Mouse (Mus musculus) lung, embryonic 16.5 days (tissue): ENCODE measurements at regions not wholly inside any gene's neighbourhood (a gene's known extent, or its start where the extent isn't known, plus 50 kb on each side); places are given as distances from the start of the nearest gene placed in this dataset.

Experiments
- ATAC-seq: fragments of 200-750 bp; cut with Nextera tagmentation; 2 replicates; pipeline ENCODE4 v1.8.0; 2017; ENCODE audit warnings: low read depth, mild to moderate bottlenecking, moderate library complexity
- H3K27ac ChIP-seq: fragments of 300-500 bp; sonication (generic); 2 replicates; pipeline ENCODE4 v1.5.1; 2014; ENCODE audit warnings: mild to moderate bottlenecking, control low read depth, low read length
- H3K27me3 ChIP-seq: fragments of 300-500 bp; sonication (generic); 2 replicates; pipeline ENCODE4 v1.6.1; 2014; ENCODE audit warnings: low read depth, low read length, mixed read lengths; ENCODE audit not compliant: control insufficient read depth, insufficient read depth
- H3K36me3 ChIP-seq: fragments of 300-500 bp; sonication (generic); 2 replicates; pipeline ENCODE4 v1.6.1; 2014; ENCODE audit warnings: low read length; ENCODE audit not compliant: control insufficient read depth, insufficient read depth
- H3K4me1 ChIP-seq: fragments of 300-500 bp; sonication (generic); replicated peaks from 2 replicates; pipeline ENCODE4 v1.6.1; 2014; ENCODE audit warnings: low read length, mixed read lengths; ENCODE audit not compliant: control insufficient read depth, insufficient read depth
- H3K4me2 ChIP-seq: fragments of 300-500 bp; sonication (generic); 2 replicates; pipeline ENCODE4 v1.6.1; 2014; ENCODE audit warnings: low read depth, low read length, control low read depth
- H3K4me3 ChIP-seq: fragments of 300-500 bp; sonication (generic); 2 replicates; pipeline ENCODE4 v1.5.1; 2014; ENCODE audit warnings: mild to moderate bottlenecking, low read length, control low read depth
- H3K9ac ChIP-seq: fragments of 300-500 bp; sonication (generic); 2 replicates; pipeline ENCODE4 v1.6.1; 2014; ENCODE audit warnings: low read length, control low read depth
- H3K9me3 ChIP-seq: fragments of 300-500 bp; sonication (generic); 2 replicates; pipeline ENCODE4 v1.6.1; 2016; ENCODE audit warnings: low read length; ENCODE audit not compliant: control insufficient read depth
- WGBS: fragments of 180-500 bp; shearing (Covaris S2); extraction: QIAGEN DNeasy Blood & Tissue Kit; methylation state at CpG from one replicate; pipeline ENCODE4 v1.1.7; 2014; 5-methylcytosine and 5-hydroxymethylcytosine counted together

GRCm38 (mm10) chr2:161362325-161362724 is 253.4 kb upstream of the Chd6 start:
- ATAC-seq, result peak; percentile 51
- no peaks in the 10 kb centered on the region for H3K27me3 ChIP-seq
- H3K9ac ChIP-seq, result no peak overlapping the region
- no peak overlapping the region for H3K4me2 ChIP-seq
- H3K36me3 ChIP-seq, result no peaks in the 10 kb centered on the region
- no peak overlapping the region for H3K4me3 ChIP-seq
- H3K4me1 ChIP-seq, result no peaks in the 10 kb centered on the region
- WGBS, result 46% methylated on average over 3 of the region's 3 CpGs
- H3K9me3 ChIP-seq, result no peaks in the 10 kb centered on the region
- H3K27ac ChIP-seq, result no peak overlapping the region

DNA sequence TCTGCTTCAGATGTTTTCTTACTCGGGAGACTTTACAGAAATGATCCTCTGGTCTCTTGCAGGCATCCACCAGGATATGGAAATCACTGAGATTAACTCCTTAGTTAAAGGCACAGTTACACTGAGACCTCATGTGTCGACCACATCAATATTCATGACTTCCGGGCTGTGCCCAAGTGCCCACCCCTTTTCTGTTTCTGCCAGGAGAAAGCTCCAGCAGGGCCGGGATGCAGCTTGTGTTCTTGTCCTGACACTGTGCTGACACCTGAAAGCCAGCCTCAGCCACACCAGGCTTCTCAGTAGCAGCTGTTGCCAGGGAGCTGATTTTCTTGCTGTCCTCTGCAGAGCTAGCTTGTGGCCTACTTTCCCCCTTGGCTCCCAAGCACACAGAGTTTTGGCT is 240.2 kb upstream of the Chd6 start:
- no peak for ATAC-seq
- no peak overlapping the region for H3K9ac ChIP-seq
- no peak overlapping the region for H3K4me2 ChIP-seq
- WGBS, result 38% methylated on average over 4 of the region's 4 CpGs
- H3K4me1 ChIP-seq, result no peaks in the 10 kb centered on the region
- no peaks in the 10 kb centered on the region for H3K27me3 ChIP-seq
- H3K36me3 ChIP-seq, result no peaks in the 10 kb centered on the region
- H3K27ac ChIP-seq, result no peak overlapping the region
- H3K9me3 ChIP-seq, result no peaks in the 10 kb centered on the region
- no peak overlapping the region for H3K4me3 ChIP-seq

GRCm38 (mm10) chr2:161344018-161344417 is 235.1 kb upstream of the Chd6 start:
- no peak overlapping the region for H3K9ac ChIP-seq
- peaks cover 6% of the 10 kb centered on the region for H3K27me3 ChIP-seq
- H3K4me3 ChIP-seq, result no peak overlapping the region
- no peak for ATAC-seq
- H3K36me3 ChIP-seq, result no peaks in the 10 kb centered on the region
- H3K4me2 ChIP-seq, result no peak overlapping the region
- H3K9me3 ChIP-seq, result no peaks in the 10 kb centered on the region
- WGBS, result 73% methylated on average over 2 of the region's 2 CpGs
- H3K4me1 ChIP-seq, result peaks cover 7% of the 10 kb centered on the region
- H3K27ac ChIP-seq, result no peak overlapping the region

GRCm38 (mm10) chr2:161342648-161343047 is 233.8 kb upstream of the Chd6 start:
- 79% methylated on average over 2 of the region's 2 CpGs for WGBS
- Histone ChIP-seq H3K4me1 (peaks cover 7% of the 10 kb centered on the region), H3K4me2 (no peak overlapping the region), H3K4me3 (no peak overlapping the region), H3K27ac (no peak overlapping the region), H3K27me3 (peaks cover 8% of the 10 kb centered on the region), H3K9me3 (no peaks in the 10 kb centered on the region), H3K36me3 (no peaks in the 10 kb centered on the region), H3K9ac (no peak overlapping the region)
- ATAC-seq, result no peak

DNA sequence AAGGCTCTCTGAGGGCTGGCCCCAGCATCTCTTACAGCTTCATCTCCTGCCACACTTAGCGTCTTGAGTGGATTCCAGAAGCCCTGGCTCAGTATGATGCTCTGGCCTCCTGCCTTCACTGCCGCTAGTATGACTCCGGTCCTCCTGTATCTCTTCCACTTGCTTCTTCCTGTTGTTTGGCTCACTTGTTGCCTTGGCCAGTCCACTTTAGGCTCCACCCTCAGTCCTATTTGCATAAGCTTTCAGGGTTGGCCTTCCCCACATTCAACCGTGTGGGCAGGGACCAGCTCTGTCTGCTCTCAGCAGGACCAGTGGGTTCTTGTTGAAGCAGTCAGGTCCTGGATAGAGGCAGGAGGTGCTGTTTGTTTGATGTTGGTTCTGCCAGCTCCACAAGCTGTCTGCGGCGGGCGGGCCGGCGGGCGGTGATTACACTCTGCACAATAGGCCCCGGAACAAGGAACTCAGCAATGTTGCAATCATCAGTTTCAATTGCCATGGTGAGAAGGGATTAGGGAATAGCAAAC is 232.6 kb upstream of the Chd6 start:
- WGBS, result 2% methylated on average over 11 of the region's 11 CpGs
- H3K4me3 ChIP-seq, result 0 out of 2 replicates have a peak overlapping the region, but pooled peaks have one; percentile 8
- H3K9ac ChIP-seq, result no peak overlapping the region
- no peaks in the 10 kb centered on the region for H3K36me3 ChIP-seq
- peak overlapping the region; percentile 37 for H3K4me2 ChIP-seq
- H3K27ac ChIP-seq, result no peak overlapping the region
- ATAC-seq, result peak; percentile 75
- peaks cover 10% of the 10 kb centered on the region for H3K27me3 ChIP-seq
- H3K4me1 ChIP-seq, result peaks cover 7% of the 10 kb centered on the region
- no peaks in the 10 kb centered on the region for H3K9me3 ChIP-seq

DNA sequence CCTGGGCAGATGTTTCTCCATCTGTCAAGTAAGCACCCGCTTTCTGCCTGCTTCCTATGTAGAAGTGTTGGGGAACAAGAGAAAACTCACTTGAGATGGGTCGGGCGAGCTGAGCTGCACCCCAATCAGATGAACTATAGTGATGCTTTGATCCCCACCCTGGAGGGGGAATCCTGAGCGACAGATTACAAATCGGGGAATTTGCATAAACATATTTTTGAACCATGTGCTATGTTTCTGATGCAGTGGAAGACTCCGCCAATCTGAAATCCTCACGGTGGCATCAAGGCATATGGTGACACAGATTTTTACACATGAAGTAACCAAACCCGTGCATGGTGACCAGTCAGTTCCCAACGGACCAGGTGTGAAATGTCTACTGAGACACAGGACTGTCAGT is 231.4 kb upstream of the Chd6 start:
- Histone ChIP-seq H3K36me3 (no peaks in the 10 kb centered on the region), H3K9ac (no peak overlapping the region), H3K4me3 (no peak overlapping the region), H3K9me3 (no peaks in the 10 kb centered on the region), H3K27me3 (peaks cover 10% of the 10 kb centered on the region), H3K4me1 (peaks cover 7% of the 10 kb centered on the region), H3K4me2 (no peak overlapping the region), H3K27ac (no peak overlapping the region)
- ATAC-seq, result no peak
- 72% methylated on average over 9 of the region's 9 CpGs for WGBS

DNA sequence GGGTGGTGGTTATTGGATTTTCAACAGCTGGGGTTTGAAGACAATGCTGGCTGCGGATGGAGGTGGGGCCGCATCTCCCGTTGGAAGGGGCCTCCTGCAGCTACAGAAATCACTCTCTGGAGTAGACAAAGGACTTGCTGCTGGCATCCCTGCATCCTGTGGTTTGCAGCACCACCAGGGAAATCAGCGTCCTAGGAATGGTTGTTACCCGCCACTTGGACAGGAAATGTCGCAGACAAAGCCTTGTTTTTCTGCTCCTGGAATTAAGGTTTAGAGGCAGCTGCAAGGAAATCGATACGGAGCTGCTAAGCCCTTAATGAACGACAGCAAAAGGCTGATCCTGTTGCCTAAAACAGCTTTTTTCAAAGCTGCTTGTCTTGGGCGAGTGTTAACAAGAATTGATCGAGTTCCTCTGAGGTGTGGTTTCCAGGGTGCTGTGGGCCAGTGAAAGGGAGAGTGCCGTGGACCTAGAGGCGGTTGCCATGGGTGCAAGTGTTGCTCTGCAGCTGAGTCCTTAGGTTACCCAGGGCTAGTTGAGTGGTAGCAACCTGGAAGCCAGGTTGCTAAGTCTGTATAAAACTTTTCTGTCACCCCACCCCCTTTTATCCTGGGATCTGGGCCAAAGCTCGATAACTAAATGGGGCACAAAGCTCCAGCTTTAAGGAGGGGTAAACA is 230.6 kb upstream of the Chd6 start:
- H3K4me2 ChIP-seq, result no peak overlapping the region
- H3K36me3 ChIP-seq, result no peaks in the 10 kb centered on the region
- no peak overlapping the region for H3K4me3 ChIP-seq
- peaks cover 7% of the 10 kb centered on the region for H3K4me1 ChIP-seq
- 16% methylated on average over 14 of the region's 14 CpGs for WGBS
- H3K9me3 ChIP-seq, result no peaks in the 10 kb centered on the region
- H3K9ac ChIP-seq, result no peak overlapping the region
- ATAC-seq, result no peak
- no peak overlapping the region for H3K27ac ChIP-seq
- H3K27me3 ChIP-seq, result peaks cover 10% of the 10 kb centered on the region

GRCm38 (mm10) chr2:161338953-161339326 is 230.1 kb upstream of the Chd6 start:
- H3K36me3 ChIP-seq, result no peaks in the 10 kb centered on the region
- H3K4me3 ChIP-seq, result no peak overlapping the region
- no peak overlapping the region for H3K9ac ChIP-seq
- no peaks in the 10 kb centered on the region for H3K9me3 ChIP-seq
- H3K4me1 ChIP-seq, result peaks cover 7% of the 10 kb centered on the region
- H3K27ac ChIP-seq, result no peak overlapping the region
- no peak overlapping the region for H3K4me2 ChIP-seq
- no peak for ATAC-seq
- 18% methylated on average over 3 of the region's 3 CpGs for WGBS
- peaks cover 10% of the 10 kb centered on the region for H3K27me3 ChIP-seq

GRCm38 (mm10) chr2:161332653-161333052 is 223.8 kb upstream of the Chd6 start:
- Histone ChIP-seq H3K9ac (no peak overlapping the region), H3K4me2 (no peak overlapping the region), H3K36me3 (no peaks in the 10 kb centered on the region), H3K4me3 (no peak overlapping the region), H3K9me3 (peaks cover 2% of the 10 kb centered on the region; the same call in 1 of the 2 replicates), H3K27ac (no peak overlapping the region), H3K4me1 (no peaks in the 10 kb centered on the region), H3K27me3 (peaks cover 2% of the 10 kb centered on the region; the same call in 1 of the 2 replicates)
- ATAC-seq, result peak; percentile 32; the same call in 1 of the 2 replicates
- 14% methylated on average over 2 of the region's 2 CpGs for WGBS
